Mouse (Mus musculus) Muller cell, postnatal 12 days (primary cell): ENCODE measurements around the gene Ikzf3.

Source experiments
- DNase-seq: peaks from one replicate; pipeline ENCODE4 v3.0.0-alpha.2; 2015; ENCODE audit errors: inconsistent ontology term

The Ikzf3 gene

GRCm38 (mm10) chr11:98569461-98569860 lies 23.6 kb upstream of the Ikzf3 start:
- no peak for DNase-seq

GRCm38 (mm10) chr11:98568326-98568725 lies 22.5 kb upstream of the Ikzf3 start:
- DNase-seq: no peak

- DNase-seq: no peak
Observed at GRCm38 (mm10) chr11:98563921-98564414, 18.1 kb upstream of the Ikzf3 start.

GRCm38 (mm10) chr11:98563025-98563424 lies 17.2 kb upstream of the Ikzf3 start:
- no peak for DNase-seq

GRCm38 (mm10) chr11:98560942-98561341 lies 15.1 kb upstream of the Ikzf3 start:
- no peak for DNase-seq

GRCm38 (mm10) chr11:98555124-98555700 lies 9.4 kb upstream of the Ikzf3 start:
- DNase-seq: no peak

- no peak for DNase-seq
Observed at GRCm38 (mm10) chr11:98553966-98554365, 8.1 kb upstream of the Ikzf3 start.

- DNase-seq: peak; percentile 95
Observed at GRCm38 (mm10) chr11:98550975-98551828, 5.4 kb upstream of the Ikzf3 start, which contains the start of gene Zpbp2. Zpbp2 (plus strand) TSS chr11:98551097.

- no peak for DNase-seq
Observed at GRCm38 (mm10) chr11:98550311-98550974, 4.6 kb upstream of the Ikzf3 start.

- no peak for DNase-seq
Observed at GRCm38 (mm10) chr11:98549363-98549762, 3.5 kb upstream of the Ikzf3 start.

GRCm38 (mm10) chr11:98547308-98547693 lies 1.5 kb upstream of the Ikzf3 start:
- no peak for DNase-seq

GRCm38 (mm10) chr11:98546529-98547307 lies 887 bp upstream of the Ikzf3 start:
- no peak for DNase-seq

GRCm38 (mm10) chr11:98544890-98545677 lies 747 bp downstream of the Ikzf3 start:
- no peak for DNase-seq

GRCm38 (mm10) chr11:98543414-98543813 lies 2.4 kb downstream of the Ikzf3 start:
- DNase-seq: no peak

- no peak for DNase-seq
Observed at GRCm38 (mm10) chr11:98542553-98542952, 3.3 kb downstream of the Ikzf3 start.

GRCm38 (mm10) chr11:98540319-98540718 lies 5.5 kb downstream of the Ikzf3 start:
- DNase-seq: no peak

GRCm38 (mm10) chr11:98537480-98538034 lies 8.3 kb downstream of the Ikzf3 start:
- no peak for DNase-seq

- DNase-seq: no peak
Observed at GRCm38 (mm10) chr11:98526824-98527461, 18.9 kb downstream of the Ikzf3 start.

GRCm38 (mm10) chr11:98525140-98525539 lies 20.7 kb downstream of the Ikzf3 start:
- no peak for DNase-seq

- DNase-seq: no peak
Observed at GRCm38 (mm10) chr11:98520468-98520867, 25.4 kb downstream of the Ikzf3 start.
